Mouse (Mus musculus) c-Kit-positive CD71-positive TER-119-positive erythroid progenitor cells, embryonic 14.5 days (primary cell): ENCODE results near the gene Slc6a11.

ENCODE experiments used
- DNase-seq: peaks from one replicate; pipeline ENCODE4 v3.0.0-alpha.2; 2013; ENCODE audit warnings: low spot score

Gene Slc6a11

GRCm38 (mm10) chr6:114267979-114268378 lies 136.9 kb downstream of the Slc6a11 start:
- no peak for DNase-seq

DNA sequence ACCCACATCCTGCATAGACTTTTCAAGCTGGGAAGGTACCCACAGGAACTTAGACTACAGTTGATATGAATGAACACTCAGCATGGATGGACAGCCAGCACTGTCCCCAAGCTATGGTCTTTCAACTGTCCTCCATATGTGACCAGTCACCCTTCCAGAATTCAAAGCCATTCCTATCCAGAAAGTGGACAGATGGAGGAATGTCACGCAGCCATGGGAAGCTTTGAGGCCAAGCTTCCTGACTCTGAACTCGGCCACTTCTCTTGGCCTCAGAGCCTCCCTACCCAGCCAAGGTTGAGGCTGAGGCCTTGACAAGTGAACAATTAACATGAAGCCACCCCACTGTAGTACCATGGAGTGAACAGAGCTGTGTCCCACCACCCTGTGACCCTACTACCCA lies 138.5 kb downstream of the Slc6a11 start:
- DNase-seq = no peak

DNA sequence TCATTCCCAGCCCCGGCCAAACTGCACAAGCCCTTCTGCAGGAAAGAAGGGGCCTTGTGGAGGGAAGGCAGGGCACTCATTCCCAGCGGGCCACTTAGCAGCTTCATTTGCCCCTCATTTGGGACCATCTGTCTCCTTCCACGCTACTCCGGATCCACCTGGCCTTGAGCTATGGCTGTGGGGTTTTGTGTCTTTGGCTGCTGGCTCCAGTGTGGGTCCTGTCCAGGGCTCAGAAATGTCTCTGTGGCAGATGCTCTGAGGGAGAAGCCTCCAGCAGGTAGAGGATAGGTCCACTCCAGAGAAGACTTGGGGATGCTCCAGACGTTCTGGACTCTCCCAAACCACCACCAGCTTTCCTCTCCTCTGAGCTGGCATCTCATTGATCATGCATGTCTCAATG lies 139.8 kb downstream of the Slc6a11 start:
- DNase-seq = no peak

GRCm38 (mm10) chr6:114272279-114272678 lies 141.2 kb downstream of the Slc6a11 start:
- DNase-seq = no peak

DNA sequence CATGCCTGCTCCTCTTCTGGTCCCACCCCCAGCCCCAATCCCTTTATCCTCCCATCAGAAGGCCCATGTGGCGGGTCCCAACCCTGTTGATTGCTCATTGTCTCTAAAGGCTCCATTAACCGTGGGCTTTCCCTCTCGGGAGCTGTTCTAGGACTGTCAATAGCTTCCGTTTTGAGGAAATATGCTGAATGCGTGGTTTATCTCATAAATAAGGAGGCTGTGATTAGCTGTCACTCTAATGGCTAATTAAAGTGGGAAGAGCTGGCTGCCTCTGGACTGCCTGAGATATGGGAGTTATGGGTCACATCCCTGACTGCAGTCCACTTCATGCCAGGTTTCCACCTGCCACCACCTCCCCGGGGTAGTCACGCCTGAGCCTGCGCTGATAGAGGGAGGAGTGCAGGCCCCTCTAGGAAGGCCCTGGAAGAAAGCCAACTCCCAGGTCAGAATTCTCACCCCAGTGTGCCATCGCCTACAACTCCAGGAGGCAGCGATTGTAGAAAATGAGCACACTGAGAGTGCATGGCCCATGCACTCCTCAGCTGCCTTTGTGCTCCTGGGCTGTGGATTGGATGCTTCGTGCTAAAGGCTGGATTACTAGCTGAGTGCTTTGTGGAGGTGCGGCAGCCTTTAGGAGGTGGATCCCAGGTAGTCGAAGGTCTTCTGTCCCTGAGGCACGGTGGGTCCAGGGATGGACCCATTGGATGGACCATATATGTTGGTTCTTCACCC lies 143.1 kb downstream of the Slc6a11 start:
- no peak for DNase-seq

GRCm38 (mm10) chr6:114275800-114276199 lies 144.8 kb downstream of the Slc6a11 start:
- no peak for DNase-seq

- peak; percentile 10 for DNase-seq
These were observed 151.6 kb downstream of the Slc6a11 start, which contains the start of gene Slc6a1 for GRCm38 (mm10) chr6:114282469-114283277. Gene Slc6a1, plus strand, starts transcription at chr6:114282635.

GRCm38 (mm10) chr6:114283278-114283770 lies 152.3 kb downstream of the Slc6a11 start:
- no peak for DNase-seq

GRCm38 (mm10) chr6:114283927-114284703 lies 153.1 kb downstream of the Slc6a11 start:
- DNase-seq = no peak

DNA sequence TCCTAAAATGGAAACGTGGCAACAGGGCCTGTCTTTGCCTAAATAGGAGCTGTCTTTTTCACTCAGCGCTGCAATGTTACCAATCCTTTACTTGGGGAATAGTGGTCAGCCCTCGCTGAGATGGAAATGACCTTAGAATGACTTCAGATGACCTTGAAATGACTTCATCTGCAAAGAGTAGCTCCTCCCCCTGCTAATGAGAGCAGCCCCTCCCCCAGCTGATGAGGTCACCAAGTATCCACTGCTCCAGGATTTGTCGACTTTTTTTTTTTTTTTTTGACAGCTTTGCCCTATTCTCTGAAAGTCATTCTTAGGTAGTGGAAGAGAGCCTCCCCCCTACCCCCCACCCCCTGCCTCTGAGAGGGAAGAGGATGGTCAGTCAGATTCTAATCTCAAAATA lies 154.4 kb downstream of the Slc6a11 start:
- no peak for DNase-seq

DNA sequence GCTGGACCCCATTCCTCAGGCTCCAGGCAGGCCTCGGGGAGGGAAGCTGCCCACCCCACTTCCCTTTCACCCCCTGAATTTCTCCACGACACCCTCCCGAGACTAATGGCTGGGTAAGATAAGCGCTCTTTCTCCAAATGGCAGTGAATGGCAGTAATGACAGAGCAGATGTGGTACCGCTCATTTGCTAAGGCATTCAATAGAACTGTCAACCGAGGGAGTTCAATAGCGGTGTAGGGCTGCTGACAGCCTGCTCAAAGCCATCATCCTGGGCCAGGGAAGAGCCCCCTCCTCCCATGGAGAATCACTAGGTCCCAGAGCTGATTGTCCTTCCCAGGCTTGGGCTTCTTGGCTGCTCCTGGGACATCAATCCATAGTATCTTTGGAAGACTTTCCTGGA lies 158.1 kb downstream of the Slc6a11 start:
- no peak for DNase-seq

DNA sequence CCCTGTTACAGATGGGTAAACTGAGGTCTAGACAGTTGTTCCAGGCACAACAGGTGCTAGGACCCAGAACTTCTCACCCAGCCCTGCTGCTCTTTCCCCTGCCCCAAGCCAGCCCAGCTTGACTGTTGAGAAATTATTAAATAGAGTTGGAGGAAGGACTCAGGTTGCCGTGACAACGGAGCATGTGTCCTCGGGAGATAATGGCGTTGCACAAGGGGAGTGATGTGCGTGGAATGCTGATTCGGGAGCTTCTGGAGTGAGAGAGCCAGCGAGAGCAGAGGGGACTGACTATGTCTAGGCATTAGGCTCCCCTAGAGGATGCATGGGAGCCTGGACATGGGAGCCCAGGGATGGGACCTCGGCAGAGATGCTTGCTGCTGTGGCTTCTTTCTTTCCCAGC lies 159.1 kb downstream of the Slc6a11 start:
- no peak for DNase-seq

DNA sequence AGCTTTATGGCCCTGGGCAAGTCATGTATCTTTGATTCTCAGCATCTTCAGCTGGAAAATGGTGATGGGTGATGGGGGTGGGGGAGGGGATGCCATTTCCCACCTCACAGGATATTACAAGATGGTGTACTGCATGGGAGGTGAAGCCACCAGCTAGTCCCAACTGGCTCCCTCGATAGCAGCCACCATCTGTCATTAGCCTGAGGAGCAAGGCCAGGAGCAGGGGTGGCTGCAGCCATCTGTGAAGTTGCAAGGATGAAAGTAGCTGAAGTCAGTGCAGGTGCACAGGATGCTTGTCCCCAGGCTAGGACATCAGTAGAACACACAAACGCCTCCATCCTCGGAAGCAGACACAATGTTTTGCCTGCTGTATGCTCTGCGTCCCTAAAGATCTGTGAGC lies 159.9 kb downstream of the Slc6a11 start:
- DNase-seq = no peak

GRCm38 (mm10) chr6:114291396-114291795 lies 160.4 kb downstream of the Slc6a11 start:
- no peak for DNase-seq

- DNase-seq = no peak
These were observed 162.5 kb downstream of the Slc6a11 start for GRCm38 (mm10) chr6:114293511-114293910.

DNA sequence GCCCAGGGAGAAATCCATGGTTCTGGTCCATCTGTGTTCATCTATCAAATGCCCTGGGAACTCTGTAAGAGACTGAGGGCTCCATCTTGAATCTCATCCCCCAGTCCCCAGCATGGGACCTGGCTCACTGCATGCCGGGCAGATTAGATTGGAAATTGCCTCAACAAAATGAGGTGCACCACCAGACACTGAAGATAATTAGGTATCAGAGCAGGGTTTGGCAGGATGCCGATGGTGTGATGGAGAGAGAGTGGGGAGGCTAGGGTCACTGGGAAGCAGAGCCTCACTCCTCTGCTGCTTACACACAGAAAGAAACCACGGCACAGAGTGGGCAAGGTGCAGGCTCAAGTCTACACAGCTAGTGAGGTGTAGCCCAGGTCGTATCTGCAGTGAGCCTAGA lies 164.0 kb downstream of the Slc6a11 start:
- no peak for DNase-seq

- no peak for DNase-seq
These were observed 166.4 kb downstream of the Slc6a11 start for GRCm38 (mm10) chr6:114297260-114298002.
